Mouse (Mus musculus): Measurements from ENCODE around the gene Lysmd4. TPM values are rescaled to one million over a fixed set of nuclear protein-coding genes. Genes with fewer than 3 reads are reported as not detected.

The Lysmd4 gene
- polyA plus RNA-seq, 1 experiment from 2014 or later: 8.5 TPM

DNA sequence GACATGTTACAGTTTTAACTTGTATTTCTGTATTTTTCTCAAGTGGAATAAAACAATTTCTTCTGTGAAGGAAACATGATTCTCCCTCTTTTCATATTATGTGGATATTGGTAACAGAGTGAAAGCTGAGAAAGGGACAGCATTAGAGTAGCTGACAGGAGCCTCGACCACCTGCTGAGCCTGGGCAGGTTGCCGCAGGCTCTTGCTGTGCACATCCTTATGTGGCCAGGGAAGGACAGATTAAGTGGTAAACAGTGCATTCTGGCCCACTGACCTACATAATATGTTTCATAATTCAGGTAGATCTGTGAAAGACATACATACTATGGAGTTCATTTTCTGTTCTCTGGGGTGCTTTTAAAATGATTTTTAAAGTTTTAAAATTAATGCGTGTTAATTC, 6.0 kb downstream of the Lysmd4 start:
- Histone ChIP-seq H3K36me3 (ENCODE audit: control insufficient read depth, insufficient read depth, low read length) (no peaks in the 10 kb centered on the region; the same call in 1 of the 2 replicates), H3K4me1 (replicated peaks; ENCODE audit: control insufficient read depth, insufficient read depth) (no peaks in the 10 kb centered on the region), H3K27me3 (ENCODE audit: control insufficient read depth, insufficient read depth, low read length) (no peaks in the 10 kb centered on the region), H3K27ac (replicated peaks) (no peak overlapping the region), H3K9ac (ENCODE audit: low read length) (no peak overlapping the region), H3K9me3 (ENCODE audit: control insufficient read depth, low read length) (no peaks in the 10 kb centered on the region), H3K4me3 (ENCODE audit: low read depth, low read length) (no peak overlapping the region), H3K4me2 (replicated peaks; ENCODE audit: low read depth) (no peak overlapping the region)
- WGBS: 77% methylated on average over 3 of the region's 3 CpGs
- DNase-seq (ENCODE audit: low spot score) (no peak), ATAC-seq (ENCODE audit: low FRiP score, low TSS enrichment) (no peak)
- TF ChIP-seq EP300 (optimal IDR thresholded peaks at IDR 0.05) (no peak), CTCF (IDR thresholded peaks at IDR 0.05; ENCODE audit: low read depth) (no peak)

DNA sequence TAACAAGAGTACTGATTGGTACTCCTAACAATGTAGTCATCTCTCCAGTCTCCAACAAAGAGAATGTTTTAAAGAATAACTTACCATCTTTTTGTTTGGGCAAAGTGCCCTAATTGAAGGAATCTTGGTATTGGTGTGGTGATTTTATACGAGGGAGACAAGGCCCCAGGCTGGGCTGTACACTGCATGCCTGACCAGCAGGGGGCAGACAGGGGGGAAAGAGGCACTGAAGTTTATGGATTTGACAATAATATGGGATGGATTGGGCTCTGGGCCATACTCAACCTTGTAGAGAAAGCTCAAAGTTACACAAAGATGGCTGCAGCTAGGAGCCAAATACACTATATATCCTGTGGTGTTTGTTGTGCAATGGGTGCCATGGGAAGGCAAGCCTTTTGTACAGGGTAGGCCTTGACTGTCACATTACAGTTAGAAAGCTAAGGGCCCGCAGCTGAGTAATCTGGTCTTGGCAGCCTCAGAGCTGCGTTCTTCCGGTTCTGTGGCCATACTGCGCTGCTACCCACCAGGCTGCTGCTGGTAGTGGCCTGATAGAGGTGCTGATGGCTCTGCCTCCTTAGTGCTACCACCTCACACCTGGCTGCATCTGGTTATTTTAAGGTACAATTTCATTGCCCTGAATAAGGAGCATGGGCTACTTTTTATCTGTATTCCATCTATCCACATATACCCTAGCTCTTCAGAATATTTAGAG, 6.7 kb downstream of the Lysmd4 start:
- DNase-seq (ENCODE audit: low spot score) (peak; percentile 64), ATAC-seq (ENCODE audit: low FRiP score, low TSS enrichment) (peak; percentile 60)
- Histone ChIP-seq H3K4me1 (replicated peaks; ENCODE audit: control insufficient read depth, insufficient read depth) (no peaks in the 10 kb centered on the region), H3K27me3 (ENCODE audit: control insufficient read depth, insufficient read depth, low read length) (no peaks in the 10 kb centered on the region), H3K4me3 (ENCODE audit: low read depth, low read length) (no peak overlapping the region), H3K9me3 (ENCODE audit: control insufficient read depth, low read length) (no peaks in the 10 kb centered on the region), H3K4me2 (replicated peaks; ENCODE audit: low read depth) (no peak overlapping the region), H3K9ac (ENCODE audit: low read length) (no peak overlapping the region), H3K36me3 (ENCODE audit: control insufficient read depth, insufficient read depth, low read length) (no peaks in the 10 kb centered on the region; the same call in 1 of the 2 replicates), H3K27ac (replicated peaks) (no peak overlapping the region)
- TF ChIP-seq CTCF (IDR thresholded peaks at IDR 0.05; ENCODE audit: low read depth) (peak; percentile 89), EP300 (optimal IDR thresholded peaks at IDR 0.05) (no peak)
- 79% methylated on average over 5 of the region's 5 CpGs for WGBS

DNA sequence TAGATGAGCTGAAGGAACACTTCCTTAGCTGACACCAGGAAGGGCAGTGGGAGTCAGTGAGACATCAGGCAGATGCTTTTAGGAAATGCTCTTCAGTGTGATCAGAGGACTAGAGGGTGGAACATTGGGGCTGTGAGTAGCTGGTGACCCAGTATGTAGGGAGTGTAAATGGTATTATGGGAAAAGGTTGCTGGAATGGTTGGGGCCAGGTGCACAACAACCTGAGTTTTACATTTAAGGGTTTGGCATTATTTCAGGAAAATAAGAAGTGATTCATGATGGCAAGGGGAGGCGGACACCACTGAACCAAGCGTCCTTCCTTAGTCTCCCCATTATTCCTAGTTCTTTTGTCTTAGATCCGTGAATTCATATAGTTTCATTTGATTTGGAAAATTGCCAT, 7.4 kb downstream of the Lysmd4 start:
- Histone ChIP-seq H3K9me3 (ENCODE audit: control insufficient read depth, low read length) (no peaks in the 10 kb centered on the region), H3K4me1 (replicated peaks; ENCODE audit: control insufficient read depth, insufficient read depth) (no peaks in the 10 kb centered on the region), H3K9ac (ENCODE audit: low read length) (no peak overlapping the region), H3K27me3 (ENCODE audit: control insufficient read depth, insufficient read depth, low read length) (no peaks in the 10 kb centered on the region), H3K36me3 (ENCODE audit: control insufficient read depth, insufficient read depth, low read length) (peaks cover 3% of the 10 kb centered on the region), H3K4me3 (ENCODE audit: low read depth, low read length) (no peak overlapping the region), H3K27ac (replicated peaks) (no peak overlapping the region), H3K4me2 (replicated peaks; ENCODE audit: low read depth) (no peak overlapping the region)
- DNase-seq (ENCODE audit: low spot score) (peak; percentile 7), ATAC-seq (ENCODE audit: low FRiP score, low TSS enrichment) (0 out of 2 replicates have a peak, but pooled peaks have one; percentile 31)
- 64% methylated on average over 3 of the region's 3 CpGs for WGBS
- TF ChIP-seq EP300 (optimal IDR thresholded peaks at IDR 0.05) (no peak), CTCF (IDR thresholded peaks at IDR 0.05; ENCODE audit: low read depth) (no peak)

DNA sequence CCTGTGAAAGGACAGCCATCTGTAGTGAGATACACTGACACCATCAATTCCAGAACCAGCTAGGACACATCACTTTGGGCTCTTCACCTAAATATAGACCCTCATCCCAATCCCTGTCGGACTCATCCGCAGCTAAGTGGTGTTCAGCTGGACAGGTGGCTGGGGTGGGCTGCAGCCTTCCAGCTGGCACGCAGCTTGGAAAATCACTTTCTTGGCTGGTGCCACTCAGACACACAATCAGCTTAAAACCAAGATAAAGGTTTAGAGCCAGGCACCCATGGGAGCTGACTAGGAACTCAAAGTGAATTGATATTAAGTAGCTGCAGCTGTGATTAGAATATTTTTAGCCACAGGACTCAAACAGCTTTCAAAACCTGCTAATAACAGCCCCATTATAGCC, 7.9 kb downstream of the Lysmd4 start:
- no peak overlapping the region for H3K9ac ChIP-seq (ENCODE audit: low read length)

DNA sequence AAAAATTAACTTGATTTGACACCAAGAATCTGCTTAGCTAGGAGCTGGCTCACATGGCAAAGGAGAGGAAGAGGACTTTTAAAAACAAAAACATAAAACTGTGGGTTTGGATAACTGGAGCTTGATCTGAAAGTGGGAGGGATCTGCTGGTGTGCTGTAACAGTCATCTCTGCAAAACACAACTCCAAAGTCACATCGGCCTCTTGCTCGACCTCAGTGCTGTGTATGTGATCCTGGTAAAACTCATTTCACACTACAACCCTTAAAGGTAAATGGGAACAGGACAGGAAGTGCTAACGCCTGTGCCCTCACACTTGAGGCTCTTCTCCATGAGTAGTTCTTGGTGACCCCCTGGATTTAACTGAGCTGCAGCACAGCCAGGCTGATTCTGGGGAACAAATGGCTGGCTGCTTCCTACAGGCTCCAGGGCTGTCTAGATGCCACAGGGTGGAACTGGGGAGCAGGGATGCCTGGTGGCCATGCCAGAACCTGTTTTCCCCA, 8.3 kb downstream of the Lysmd4 start:
- H3K4me1 ChIP-seq (replicated peaks; ENCODE audit: control insufficient read depth, insufficient read depth): no peaks in the 10 kb centered on the region
- H3K36me3 ChIP-seq (ENCODE audit: control insufficient read depth, insufficient read depth, low read length): peaks cover 12% of the 10 kb centered on the region
- ATAC-seq (ENCODE audit: low FRiP score, low TSS enrichment): no peak
- H3K4me3 ChIP-seq (ENCODE audit: low read depth, low read length): no peak overlapping the region
- peak; percentile 11 for DNase-seq (ENCODE audit: low spot score)
- TF ChIP-seq EP300 (optimal IDR thresholded peaks at IDR 0.05): no peak
- TF ChIP-seq CTCF (IDR thresholded peaks at IDR 0.05; ENCODE audit: low read depth): no peak
- no peak overlapping the region for H3K9ac ChIP-seq (ENCODE audit: low read length)
- no peak overlapping the region; the same call in 1 of the 2 replicates for H3K27ac ChIP-seq (replicated peaks)
- H3K27me3 ChIP-seq (ENCODE audit: control insufficient read depth, insufficient read depth, low read length): no peaks in the 10 kb centered on the region
- H3K4me2 ChIP-seq (replicated peaks; ENCODE audit: low read depth): no peak overlapping the region
- 83% methylated on average over 3 of the region's 3 CpGs for WGBS
- no peaks in the 10 kb centered on the region for H3K9me3 ChIP-seq (ENCODE audit: control insufficient read depth, low read length)

More for the DNA sequence above, 7.9 kb downstream of the Lysmd4 start:
- DNase-seq (ENCODE audit: low spot score) (peak; percentile 15), ATAC-seq (ENCODE audit: low FRiP score, low TSS enrichment) (no peak)
- H3K9me3 ChIP-seq (ENCODE audit: control insufficient read depth, low read length): no peaks in the 10 kb centered on the region
- TF ChIP-seq EP300 (optimal IDR thresholded peaks at IDR 0.05): no peak
- no peak for TF ChIP-seq CTCF (IDR thresholded peaks at IDR 0.05; ENCODE audit: low read depth)
- H3K27me3 ChIP-seq (ENCODE audit: control insufficient read depth, insufficient read depth, low read length): no peaks in the 10 kb centered on the region
- H3K4me3 ChIP-seq (ENCODE audit: low read depth, low read length): no peak overlapping the region
- no peak overlapping the region for H3K4me2 ChIP-seq (replicated peaks; ENCODE audit: low read depth)
- H3K36me3 ChIP-seq (ENCODE audit: control insufficient read depth, insufficient read depth, low read length): peaks cover 8% of the 10 kb centered on the region
- peak overlapping the region; percentile 40; the same call in 1 of the 2 replicates for H3K27ac ChIP-seq (replicated peaks)
- WGBS: 78% methylated on average over 3 of the region's 3 CpGs
- H3K4me1 ChIP-seq (replicated peaks; ENCODE audit: control insufficient read depth, insufficient read depth): no peaks in the 10 kb centered on the region

DNA sequence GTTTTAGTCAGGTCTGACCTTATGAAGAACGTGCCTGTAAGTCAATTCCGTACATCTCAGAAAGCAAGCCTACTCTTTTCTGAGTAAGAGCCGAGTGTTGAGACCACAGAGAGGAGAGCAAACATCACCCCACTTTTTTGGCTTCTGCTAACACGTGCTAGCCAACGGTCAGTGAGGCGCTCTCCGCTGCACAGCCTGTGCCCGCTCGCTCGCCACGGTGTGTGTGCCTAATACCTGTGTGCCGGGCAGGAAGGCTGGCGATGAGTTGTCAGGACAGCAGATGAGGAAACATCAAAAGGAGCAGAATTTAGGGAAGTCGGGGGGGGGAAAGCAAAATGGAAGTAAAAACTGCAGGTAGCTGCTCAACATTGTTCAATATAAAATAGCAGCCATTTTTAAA, 10.2 kb downstream of the Lysmd4 start:
- H3K36me3 ChIP-seq (ENCODE audit: control insufficient read depth, insufficient read depth, low read length): peaks cover 22% of the 10 kb centered on the region
- WGBS: 92% methylated on average over 14 of the region's 14 CpGs
- no peak overlapping the region for H3K4me3 ChIP-seq (ENCODE audit: low read depth, low read length)
- H3K9me3 ChIP-seq (ENCODE audit: control insufficient read depth, low read length): no peaks in the 10 kb centered on the region
- no peaks in the 10 kb centered on the region for H3K4me1 ChIP-seq (replicated peaks; ENCODE audit: control insufficient read depth, insufficient read depth)
- H3K9ac ChIP-seq (ENCODE audit: low read length): no peak overlapping the region
- no peak for DNase-seq (ENCODE audit: low spot score)
- H3K4me2 ChIP-seq (replicated peaks; ENCODE audit: low read depth): no peak overlapping the region
- H3K27ac ChIP-seq (replicated peaks): no peak overlapping the region
- ATAC-seq (ENCODE audit: low FRiP score, low TSS enrichment): no peak
- TF ChIP-seq CTCF (IDR thresholded peaks at IDR 0.05; ENCODE audit: low read depth) (no peak), EP300 (optimal IDR thresholded peaks at IDR 0.05) (no peak)
- no peaks in the 10 kb centered on the region for H3K27me3 ChIP-seq (ENCODE audit: control insufficient read depth, insufficient read depth, low read length)

Measured in stomach, postnatal 0 days (tissue).